Mouse (Mus musculus) mouse trophoblast stem cell (cell line): ENCODE measurements around the gene Habp2.

ENCODE experiments used
- in situ Hi-C, 2 experiments: fragments of 300-500 bp; cut with MseI, MboI; formaldehyde crosslinking; loops; 2 replicates in 1 of 2; 3 replicates in 1 of 2; pipeline ENCODE4 v1.15.1; 2025

Habp2 gene

DNA sequence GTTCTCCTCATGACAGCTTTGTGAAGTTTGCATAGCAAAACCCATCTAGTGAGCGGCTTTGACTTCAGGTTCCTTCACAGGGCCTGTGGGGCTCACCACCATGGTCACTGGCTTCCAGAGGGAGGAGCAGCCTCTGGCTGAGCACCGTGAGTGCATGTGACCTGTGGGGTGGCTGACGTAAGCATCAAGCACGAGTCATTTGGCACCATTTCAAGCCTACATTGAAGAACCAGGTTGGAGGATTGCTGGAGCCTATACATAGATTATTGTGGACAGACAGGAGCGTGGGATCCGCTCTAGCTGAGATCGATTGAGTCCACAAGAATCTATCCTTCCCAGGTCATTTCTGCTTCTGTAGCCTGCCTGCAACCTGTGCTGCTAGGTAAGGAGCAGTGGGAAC is at the start of gene Habp2:
Gene Habp2 (plus strand): TSS at position 272 of the 400 bp plus-strand sequence.
- in situ Hi-C loops: no loop called here

DNA sequence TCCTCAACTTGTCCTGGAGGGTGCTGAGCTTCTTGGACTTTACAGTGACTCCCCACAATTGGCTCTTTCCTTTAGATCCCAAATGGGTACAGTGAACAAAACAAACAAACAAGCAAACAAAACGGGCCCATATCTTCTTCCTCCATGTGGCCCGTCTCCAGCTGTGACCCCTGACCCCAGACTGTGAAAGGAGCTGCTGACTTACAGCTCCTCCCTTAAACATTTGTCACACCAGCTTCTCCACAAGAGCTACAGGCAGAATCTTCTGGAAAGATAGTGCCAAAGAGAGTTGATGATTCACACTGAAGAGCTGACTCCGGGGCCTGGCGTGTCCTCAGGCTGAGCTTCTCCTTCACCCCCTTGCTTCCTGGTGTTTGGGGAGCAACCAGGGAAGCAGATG is 48.4 kb upstream of the Habp2 start:
- in situ Hi-C loops: no loop called here

DNA sequence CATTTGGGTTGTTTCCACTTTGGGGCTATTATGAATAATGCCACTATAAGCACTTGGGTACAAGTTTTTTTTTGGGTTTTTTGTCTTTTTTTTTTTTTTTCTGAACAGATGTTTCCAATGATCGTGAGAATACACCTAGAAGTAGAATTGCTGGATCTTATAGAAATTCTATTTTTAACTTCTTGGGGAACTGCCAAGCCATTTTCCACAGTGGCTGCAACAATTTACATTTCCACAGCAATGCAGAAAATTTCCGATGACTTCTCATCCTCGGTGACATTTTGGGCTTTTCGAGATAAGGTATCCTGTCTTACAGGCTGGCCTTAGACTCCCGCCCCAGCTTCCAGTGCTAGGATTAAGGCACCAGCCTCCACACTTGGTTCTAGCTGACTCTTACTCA is 41.7 kb upstream of the Habp2 start:
- in situ Hi-C loops: no loop called here

DNA sequence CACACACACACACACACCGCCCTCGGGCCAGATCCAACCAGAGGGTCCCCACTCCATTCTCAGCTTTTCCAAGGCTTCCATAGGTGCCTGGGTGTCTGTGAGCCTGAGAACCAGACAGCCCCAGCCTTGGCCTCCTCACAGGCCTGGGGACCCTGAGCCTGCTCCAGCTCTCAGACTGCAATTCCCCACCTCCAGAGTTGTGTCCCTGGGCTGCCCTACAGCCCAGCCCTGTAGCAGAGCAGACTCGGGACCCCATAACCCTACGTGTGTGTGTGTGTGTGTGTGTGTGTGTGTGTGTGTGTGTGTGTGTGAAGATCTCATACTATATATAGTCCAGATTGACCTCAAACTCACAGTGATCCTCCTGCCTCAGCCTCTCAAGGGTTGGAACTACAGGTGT is 34.1 kb upstream of the Habp2 start:
- in situ Hi-C loops: no loop called here

DNA sequence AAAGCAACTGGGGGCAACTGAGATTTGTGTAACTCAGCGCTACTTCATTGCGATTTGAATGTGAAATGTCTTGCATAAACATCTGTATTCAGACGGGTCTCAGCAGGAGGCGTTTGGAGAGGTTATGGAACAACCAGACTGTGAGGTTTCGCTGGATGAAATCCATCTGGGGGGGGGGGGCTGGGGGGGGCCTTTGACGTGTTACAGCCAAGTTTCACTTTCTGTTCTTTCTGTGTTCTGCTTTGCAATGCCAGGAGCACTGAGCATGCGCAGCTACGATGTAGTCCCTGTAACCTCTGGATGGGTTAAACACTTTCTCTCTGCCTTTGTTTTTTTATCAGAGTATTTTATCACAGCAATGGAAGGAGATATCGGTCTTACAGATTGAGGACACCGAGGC is 33.7 kb upstream of the Habp2 start:
- in situ Hi-C loops: no loop called here

DNA sequence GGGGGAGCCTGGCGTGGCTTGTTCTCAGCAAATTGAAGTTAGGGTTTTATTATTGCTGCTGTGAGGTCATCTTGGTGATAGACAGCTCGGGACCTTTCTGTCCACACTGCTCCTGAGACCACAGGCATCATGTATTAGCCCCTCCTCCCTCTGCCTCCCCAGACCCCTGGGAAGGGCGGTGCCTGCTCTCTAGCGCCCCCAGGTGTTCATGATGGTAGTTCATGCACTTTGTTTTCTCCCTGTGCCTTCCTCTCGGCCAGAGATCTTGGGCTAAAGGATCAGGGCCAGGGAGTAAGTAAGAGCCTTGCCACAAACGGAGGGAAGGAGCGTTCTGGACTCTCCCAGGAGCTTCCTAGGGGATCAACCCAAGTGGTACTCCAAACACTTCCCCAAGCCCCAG is 32.2 kb upstream of the Habp2 start:
- in situ Hi-C loops: no loop called here

DNA sequence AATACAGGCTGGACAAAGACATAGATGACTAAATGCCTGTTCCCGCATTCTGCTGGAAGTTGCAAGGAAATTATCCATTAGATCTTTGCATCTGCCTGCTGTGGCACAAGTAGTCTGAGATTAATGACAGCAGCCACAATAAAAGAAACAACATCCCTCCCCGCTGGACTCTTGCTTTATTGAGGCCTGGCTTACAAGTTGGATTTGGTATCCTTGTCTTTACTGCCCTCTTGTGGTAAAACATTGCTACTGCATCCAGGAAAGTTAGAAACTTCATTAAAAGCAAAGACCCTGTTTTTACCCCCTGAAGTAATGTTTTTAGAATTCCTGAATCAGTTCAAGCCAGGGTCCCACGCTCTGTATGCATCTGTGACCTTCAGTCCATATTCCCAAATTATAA is 31.4 kb upstream of the Habp2 start:
- in situ Hi-C loops: no loop called here

DNA sequence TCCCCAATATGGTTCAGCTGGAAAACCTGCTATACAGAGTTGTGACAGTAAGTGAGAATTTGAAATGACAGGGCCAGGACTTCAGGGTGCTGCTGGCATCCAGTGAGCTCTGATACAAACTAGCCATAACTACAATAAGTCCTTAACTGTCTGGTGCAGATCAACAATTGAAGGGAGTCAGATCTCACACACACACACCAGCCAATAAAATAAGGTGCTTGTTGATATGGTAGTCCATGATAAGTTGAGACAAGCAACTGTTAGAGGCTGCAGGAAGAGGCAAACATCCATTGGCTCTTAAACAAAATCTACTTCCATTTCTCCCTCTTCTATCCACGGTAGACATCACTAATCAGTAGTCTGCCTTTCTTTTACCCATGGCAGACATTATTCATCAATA is 30.7 kb upstream of the Habp2 start:
- in situ Hi-C loops: no loop called here

DNA sequence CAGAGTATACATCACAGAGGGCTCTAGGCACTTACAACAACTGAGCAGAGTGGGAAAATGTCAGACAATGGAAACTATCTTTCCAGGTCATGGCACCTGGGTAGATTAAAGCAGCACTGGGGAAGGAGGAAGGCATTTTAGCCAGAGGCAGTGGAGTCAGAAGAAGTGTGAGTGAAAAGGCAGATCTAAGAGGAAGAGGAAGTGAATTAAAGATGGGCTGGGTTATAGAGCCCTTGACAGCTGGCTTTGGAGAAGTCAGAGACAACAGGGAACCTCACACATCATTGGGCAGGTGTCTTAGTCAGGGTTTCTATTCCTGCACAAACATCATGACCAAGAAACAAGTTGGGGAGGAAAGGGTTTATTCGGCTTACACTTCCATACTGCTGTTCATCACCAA is 30.2 kb upstream of the Habp2 start:
- in situ Hi-C loops: no loop called here

DNA sequence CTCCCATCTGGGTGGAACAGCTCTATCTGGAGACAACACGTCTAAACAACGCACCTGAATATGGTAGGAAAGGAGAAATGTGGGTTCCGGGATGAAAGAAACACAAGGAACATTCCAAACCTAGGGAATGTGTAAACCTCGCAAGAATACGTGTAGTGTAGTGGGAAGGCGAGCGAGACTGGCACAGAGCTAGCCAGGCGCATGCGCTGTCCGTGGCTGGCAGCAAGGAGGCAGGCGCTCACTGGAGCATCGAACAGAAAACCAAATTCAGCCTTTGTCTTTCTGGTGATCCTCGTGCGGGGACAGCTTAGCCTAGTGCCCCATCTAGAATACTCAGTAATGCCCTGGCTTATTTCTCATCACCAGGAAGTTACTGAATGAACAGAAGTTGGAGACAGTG is 23.2 kb upstream of the Habp2 start:
- in situ Hi-C loops: no loop called here

DNA sequence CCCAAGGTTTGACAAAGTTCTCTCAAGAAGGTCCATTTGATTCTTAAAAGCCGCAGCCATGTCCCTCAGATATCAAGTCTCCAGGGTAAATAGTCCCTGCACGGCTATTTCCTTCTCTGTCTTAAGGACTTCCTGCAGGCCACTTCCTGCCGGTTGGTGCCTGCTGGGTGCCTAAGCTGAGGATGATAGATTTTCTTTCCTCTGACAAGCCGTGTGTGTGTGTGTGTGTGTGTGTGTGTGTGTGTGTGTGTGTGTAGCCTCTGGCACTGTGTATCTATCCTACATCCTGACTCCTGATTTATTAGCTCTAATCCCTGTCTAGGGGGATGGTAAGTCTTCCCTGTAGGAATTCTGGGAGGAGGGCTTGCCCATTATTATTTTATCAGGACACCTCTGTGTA is 22.8 kb upstream of the Habp2 start:
- in situ Hi-C loops: no loop called here

DNA sequence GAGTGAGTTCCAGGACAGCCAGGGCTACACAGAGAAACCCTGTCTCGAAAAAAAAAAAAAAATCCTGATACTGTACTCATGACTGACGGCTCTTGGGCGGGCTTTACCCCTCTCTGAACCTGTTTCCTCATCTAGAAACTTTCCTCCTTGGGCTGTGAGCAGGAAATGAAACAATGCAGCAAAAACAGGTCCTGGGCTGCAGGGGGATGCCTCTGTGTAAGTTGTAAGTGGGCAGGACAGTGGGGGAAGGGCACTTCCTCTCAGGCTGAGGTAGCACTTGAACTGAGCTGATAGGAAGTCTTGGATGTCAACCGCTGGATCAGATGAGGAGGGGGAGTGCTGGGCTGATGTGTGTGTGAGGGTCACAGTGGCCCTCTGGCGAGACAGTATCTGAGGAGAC is 21.8 kb upstream of the Habp2 start:
- in situ Hi-C loops: no loop called here

DNA sequence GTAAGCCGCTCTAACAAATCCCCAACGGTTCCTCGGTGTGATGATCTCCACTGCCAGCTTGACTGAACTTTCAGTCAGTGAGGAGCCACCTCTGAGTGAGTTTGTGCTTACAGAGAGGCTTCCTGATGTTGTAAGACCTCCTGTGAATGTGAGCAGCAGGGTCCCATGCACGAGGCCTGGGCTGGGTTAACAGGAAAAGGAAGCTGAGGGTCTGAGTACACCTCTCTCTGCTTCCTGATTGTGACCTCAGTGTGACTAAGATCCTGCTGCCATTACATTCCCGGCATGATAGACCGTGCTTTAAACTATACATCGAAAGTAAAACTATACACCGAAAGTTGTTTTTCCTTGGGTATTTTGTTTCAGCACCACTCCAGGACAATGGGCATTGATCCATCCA is 14.9 kb upstream of the Habp2 start:
- in situ Hi-C loops: no loop called here

DNA sequence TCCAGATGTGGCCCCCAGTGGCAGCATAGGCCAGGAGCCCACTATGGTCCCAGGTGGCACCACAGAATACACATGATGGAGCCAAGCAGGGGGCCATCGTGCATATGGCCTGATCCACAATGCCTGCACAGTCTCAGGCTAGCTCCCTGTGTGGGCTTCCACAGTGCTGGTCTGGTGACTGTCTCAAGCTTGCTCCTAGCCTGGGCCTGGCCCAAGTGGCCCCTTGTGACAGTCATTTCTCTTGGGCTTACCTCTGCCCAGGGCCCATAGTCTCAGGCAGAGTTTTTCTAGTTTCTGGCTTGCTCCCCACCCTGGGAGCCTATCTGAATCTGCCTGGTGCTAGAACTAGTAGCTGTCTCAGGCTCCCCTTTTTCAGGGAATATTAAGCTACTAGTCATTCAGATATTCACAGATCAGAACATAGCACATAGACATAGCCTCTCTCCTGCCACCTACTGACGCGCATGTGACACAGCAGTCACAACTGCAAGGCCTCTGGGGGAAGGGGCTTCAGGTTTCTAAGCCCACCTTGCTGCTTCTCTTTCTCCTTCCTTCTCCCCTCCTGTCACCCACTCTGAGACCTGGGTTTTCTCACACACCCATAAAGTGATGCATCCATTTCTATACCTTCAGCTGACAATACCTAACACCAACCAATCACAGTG is 9.7 kb upstream of the Habp2 start:
- in situ Hi-C loops: no loop called here

DNA sequence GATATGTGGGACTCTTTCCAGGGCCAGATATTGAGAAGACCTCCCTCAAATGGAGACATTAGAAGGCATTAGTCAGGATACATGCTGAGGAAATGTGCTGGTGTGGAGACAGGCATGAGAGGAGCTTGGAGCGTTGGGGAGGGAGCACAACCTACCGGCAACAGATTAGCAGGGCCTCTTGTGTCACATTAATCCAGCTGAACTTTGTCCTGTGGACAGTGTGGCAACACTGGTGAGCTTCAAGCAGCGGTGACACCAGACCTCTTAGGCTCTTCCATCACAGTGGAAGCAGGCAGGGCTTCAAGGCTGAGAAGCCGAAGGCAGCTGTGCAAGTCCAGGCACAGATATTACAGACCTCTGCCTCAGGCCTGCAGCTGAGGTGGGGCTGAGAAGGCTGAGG is 9.0 kb upstream of the Habp2 start:
- in situ Hi-C loops: no loop called here

DNA sequence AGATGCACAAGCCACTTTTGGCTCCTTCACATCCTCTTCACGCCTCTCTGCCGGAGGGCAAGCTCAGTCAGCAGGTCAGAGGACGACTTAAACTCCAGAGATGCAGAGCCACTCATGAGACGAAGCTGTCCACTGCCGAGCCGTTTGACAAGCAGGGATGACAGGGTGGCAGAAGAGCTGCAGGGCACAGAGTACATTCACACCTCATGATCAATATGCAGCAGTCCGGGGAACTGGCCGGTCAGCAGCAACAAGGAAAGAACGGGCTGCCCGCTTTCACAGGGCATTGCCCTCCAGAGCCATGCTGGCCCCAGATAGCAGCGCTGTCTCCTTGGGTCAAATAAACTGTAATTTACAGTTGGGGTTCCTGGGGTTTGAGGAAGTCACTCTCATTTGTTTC is 8.6 kb upstream of the Habp2 start:
- in situ Hi-C loops: no loop called here

DNA sequence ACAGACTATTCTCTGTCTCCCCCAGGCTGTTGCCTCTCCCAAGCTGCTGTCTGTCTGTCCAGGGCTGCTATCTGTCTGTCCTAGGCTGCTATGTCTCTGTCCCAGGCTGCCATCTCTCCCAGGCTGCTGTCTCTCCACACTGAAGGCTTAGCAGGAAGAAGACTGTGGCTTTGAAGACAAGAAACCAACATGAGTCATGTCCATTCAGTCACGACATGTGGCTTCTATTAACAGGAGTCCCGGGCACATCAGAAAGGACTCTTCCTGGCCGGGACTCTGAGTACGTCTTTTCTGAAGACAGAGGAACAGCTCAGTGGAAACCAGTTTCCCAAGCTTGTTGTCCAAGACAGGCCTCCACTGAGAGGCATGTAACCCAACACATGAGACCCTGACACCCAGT is 1.7 kb upstream of the Habp2 start:
- in situ Hi-C loops: no loop called here

DNA sequence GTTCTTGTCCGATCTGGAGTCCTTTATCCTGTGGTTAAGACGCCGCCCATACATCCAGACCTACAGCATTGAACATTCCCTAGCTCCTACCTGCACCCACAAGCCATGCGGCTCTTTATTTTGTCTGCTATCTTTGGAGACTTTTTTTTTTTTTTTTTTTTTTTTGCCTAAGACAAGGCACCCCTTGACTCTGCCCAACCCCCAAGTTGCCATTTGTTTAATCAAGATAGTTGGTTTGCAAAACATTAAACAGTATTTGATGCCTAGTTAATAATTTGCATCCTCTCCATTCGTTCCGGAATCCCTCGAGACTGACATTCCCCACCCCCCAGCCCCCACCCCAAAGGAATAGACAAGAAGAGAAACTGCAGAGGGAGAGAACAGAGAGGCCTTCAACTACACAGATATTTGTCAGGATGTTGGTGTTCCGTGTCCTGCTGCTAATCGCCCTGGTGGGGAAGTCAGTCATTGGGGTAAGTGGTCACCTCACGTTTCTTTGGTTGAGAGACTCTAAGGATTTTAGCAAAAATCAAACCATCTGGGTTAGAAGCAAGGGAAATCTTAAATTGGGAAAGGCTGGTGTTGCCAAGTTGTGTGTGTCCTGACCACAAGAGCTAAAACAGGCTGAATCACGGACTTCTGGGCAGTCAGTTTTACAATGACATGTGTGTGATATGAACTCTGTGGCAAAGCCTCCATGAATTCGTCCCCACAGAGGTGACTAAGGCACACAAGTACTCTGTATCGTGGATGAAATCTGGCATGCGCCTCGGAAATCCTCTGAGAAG is 837 bp downstream of the Habp2 start:
- in situ Hi-C loops: no loop called here

DNA sequence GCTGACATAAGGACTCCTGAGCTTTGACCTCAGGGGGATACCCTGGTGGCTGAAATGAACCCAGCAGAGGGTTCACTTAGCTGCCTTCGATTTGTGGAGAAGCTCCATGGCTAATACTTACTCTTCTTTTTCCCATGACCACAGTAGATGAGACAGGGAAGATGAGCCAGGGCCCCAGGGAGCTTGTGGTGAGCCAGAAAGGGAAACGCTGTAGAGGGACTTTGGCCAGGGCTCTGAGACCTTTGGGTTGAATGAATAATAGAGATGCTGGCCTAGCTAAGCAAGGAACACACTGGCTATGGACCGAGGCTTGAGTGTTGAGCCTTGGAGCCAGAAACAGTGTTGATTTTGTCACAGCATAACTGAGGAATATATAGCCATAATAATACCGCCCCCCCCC is 1.5 kb downstream of the Habp2 start:
- in situ Hi-C loops: no loop called here

DNA sequence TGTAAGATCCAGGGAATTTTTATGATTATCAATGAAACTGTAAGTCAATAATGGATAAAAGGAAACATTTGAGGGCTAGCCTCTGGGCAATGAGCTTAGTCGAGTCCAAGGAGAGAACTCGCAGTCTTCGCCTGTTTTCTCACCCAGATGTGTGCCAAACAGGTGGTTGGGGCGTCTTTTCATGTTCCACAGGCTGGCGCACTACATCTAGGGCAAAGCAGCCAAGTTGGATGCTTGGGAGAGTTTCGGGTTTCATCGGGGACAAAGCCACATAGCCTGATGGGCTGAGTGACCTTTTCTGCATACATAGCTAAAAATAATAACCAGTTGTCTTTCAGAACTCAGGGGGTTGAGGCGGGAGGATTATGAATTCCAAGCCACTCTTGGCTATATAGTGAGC is 2.7 kb downstream of the Habp2 start:
- in situ Hi-C loops: no loop called here

DNA sequence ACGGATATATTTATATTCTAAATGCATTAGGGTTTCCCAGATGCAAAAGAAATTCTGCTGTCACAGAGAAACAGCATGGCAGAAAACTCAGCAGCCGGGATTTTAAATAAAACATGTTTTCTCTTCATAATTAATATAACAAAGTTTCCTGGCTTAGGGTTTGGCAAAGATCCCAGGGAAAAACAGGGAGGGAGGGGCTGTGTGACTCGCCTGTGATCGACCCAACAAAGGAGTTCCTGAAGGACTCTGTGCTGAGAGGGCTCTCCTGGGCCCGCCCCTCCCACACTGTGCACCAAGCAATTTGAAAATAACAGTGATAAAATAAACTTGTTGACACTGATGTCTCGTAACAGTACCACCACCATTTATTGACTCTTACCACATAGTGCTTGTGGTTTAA is 5.0 kb downstream of the Habp2 start:
- in situ Hi-C loops: no loop called here

DNA sequence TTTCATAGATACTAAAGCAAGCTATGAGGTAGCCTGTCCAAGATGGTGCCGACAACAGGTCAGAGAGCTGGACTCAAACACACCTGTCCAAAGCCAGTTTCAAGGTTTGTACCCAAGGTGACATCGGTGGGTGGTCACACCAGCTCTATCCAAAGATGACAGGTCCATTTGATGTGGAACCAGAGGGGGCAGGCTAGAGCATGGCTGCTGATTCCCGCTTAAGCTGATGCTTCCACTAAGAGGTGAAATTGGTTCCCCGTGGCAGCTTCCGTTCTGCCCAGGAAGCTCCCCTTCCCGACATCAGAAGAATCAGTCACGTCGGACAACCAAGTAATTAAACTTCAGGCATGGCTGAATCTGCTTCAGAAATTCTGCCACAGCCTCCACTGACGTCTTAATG is 5.4 kb downstream of the Habp2 start:
- in situ Hi-C loops: no loop called here

DNA sequence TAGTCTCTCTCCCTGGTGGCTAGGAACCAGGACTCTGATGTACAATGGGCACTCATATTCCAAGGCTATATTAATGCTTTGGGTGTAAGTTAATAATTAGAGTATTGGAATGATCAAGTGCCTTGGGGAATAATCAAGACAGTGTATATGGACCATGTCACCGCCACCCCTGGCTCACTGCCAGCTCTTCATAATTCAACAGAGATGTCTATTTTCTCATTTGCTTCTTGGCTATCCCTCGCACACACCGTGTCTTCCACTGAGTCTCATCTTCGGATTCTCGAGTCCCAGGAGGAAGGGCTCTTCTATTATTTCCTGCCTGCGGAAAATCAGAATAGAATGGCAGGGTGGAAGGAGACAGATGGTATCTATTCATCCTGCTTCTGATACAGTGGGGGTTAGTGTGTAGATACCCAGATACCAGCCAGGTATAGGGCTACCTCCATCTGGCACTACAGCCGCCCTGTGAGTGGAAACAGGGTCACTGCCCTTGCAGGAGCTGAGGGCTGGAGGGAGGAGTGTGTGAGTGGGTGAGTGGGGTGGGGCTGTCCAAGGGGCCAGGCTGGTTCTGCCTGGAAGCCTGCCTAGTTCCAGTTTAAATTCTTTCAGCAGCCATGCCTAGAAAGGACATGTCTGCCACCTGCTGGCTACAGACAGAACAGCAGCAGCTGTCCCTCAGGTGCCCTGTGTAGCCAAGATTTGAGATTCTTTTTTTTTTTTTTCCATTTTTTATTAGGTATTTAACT is 7.9 kb downstream of the Habp2 start:
- in situ Hi-C loops: no loop called here
